Mouse (Mus musculus): Measurements from ENCODE around the gene Acoxl. TPM values are rescaled to one million over a fixed set of nuclear protein-coding genes. Genes with fewer than 3 reads are reported as not detected.
A peak's percentile ranks its signal among the peaks of the same experiment; 100 is the strongest.

Acoxl gene
- polyA plus RNA-seq, 1 experiment from 2014 or later = 0.95 TPM

DNA sequence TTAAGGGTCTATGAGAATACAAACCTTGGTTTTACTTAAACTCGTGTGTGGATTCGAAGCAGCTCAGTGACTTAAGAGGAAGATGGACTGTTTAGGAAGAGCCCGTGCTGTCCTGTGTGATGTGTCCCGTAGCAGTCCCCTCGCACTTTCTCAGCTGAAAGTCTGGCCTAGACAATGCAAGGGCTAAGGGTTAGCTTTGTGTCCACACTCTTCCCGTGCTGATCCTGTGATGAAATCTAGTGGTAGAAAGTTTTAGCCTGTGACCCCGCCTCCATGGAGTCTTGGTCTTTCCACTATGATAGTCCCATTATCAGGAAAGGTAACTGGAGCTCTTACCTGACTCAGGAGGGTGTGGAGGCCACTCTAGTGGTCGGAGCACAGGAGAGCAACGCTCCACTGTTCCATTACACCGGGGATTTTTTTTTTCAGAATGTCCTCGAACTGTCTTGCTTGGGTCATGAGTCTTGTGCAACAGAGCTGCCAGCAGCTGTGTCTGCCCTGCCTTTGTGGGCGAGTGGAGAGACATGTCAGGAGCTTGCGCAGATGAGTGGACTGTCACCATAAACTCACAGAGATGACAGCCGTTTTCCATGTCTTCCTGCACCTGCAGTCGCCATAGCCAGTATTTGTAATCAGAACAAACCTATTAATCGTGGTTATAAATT lies 298.2 kb downstream of the Acoxl start:
- 76% methylated on average over 16 of the region's 16 CpGs for WGBS

DNA sequence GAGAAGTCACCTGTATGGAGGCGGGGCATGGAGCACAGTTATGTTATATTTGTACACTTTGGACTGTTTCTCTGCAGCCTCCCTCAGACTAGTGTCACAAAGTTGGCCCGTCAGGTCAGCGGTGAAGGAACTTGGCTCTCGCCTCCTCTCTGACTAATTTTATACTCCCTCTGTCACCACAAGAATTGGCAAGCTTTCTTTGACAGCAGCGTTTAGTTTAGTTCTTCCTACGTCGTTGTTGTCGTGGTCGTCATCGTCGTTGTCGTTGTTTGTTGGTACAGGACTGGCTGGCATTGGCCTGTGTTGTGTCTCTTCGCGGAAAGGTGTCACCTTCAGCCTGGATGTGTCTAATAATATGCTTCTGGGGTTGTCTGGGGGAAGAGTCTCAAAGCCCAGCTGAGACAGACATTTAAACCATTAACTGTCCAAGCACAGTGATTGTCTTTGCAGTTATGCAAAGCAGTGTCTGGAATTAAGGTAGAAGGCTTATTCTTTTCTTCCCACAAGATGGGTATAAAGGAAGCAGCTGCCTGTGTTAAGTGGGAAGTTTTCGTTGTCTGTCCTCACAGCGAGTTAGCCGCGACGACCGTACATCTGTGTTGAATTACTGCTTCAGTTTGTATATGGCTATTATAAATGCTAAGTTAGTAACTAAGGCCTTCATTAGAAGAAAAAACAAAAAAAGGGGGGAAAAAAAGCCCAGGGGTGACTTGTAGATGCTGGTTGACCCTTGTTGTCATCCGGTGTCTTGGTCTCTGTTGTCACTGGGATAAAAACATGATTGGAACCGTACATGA lies 299.0 kb downstream of the Acoxl start:
- Histone ChIP-seq H3K4me3 (ENCODE audit: low read length) (no peak overlapping the region), H3K4me2 (replicated peaks; ENCODE audit: low read depth, low read length) (no peak overlapping the region), H3K36me3 (ENCODE audit: insufficient read depth, low read length) (peaks cover 15% of the 10 kb centered on the region; the same call in 1 of the 2 replicates), H3K9ac (replicated peaks; ENCODE audit: low read length) (no peak overlapping the region), H3K9me3 (ENCODE audit: low read length) (no peaks in the 10 kb centered on the region), H3K27ac (ENCODE audit: low read length) (no peak overlapping the region), H3K27me3 (ENCODE audit: insufficient read depth, low read length) (no peaks in the 10 kb centered on the region), H3K4me1 (ENCODE audit: insufficient read depth, low read length) (peaks cover 45% of the 10 kb centered on the region)
- WGBS = 75% methylated on average over 22 of the region's 22 CpGs
- ATAC-seq (ENCODE audit: low FRiP score, low TSS enrichment) = no peak

More for the DNA sequence above, 298.2 kb downstream of the Acoxl start:
- H3K9ac ChIP-seq (replicated peaks; ENCODE audit: low read length) = no peak overlapping the region
- ATAC-seq (ENCODE audit: low FRiP score, low TSS enrichment) = no peak
- no peaks in the 10 kb centered on the region for H3K27me3 ChIP-seq (ENCODE audit: insufficient read depth, low read length)
- H3K9me3 ChIP-seq (ENCODE audit: low read length) = no peaks in the 10 kb centered on the region
- H3K4me3 ChIP-seq (ENCODE audit: low read length) = no peak overlapping the region
- no peak overlapping the region for H3K27ac ChIP-seq (ENCODE audit: low read length)
- H3K36me3 ChIP-seq (ENCODE audit: insufficient read depth, low read length) = peaks cover 15% of the 10 kb centered on the region; the same call in 1 of the 2 replicates
- peaks cover 45% of the 10 kb centered on the region for H3K4me1 ChIP-seq (ENCODE audit: insufficient read depth, low read length)
- H3K4me2 ChIP-seq (replicated peaks; ENCODE audit: low read depth, low read length) = no peak overlapping the region

DNA sequence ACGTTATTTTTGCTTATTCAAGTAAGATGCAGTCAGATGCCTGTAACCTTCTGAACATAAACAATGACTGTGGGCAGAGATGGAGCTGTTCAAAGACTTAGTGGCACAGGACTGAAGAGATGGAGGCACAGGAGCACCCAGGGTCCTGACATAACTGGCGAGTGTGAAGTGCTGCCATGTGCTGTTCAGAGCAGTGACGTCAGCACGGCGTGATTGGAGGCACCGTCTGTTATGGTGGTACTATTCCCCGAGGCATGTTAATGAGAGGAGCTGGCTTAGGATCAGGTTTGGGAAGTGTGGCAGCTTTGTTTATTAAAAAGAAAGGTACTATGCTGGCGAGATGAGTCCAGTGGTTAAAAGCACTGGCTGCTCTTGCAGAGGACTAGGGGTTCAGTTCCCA lies 300.2 kb downstream of the Acoxl start:
- 56% methylated on average over 8 of the region's 8 CpGs for whole genome bisulfite sequencing
- no peak for ATAC-seq (ENCODE audit: low FRiP score, low TSS enrichment)

DNA sequence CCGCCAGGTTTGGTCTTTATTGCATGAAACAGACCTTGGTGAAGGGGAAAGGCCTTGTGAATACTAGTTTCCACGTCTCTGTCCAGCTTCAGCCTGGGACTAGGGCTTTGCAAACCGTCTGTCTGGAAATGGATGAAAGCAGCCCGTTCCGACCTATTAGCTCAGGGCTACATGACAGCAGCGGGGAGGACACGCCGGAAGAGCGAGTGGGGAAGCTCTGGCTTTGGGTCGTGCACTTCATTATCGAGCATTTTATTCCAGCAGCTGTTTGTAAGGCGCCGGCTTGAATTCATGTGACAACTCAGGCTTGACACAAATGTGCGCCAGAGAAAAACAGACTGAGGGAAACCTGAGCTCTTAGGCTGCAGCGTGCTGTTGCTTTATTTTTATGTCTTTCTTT lies 301.1 kb downstream of the Acoxl start:
- no peak overlapping the region for H3K9ac ChIP-seq (replicated peaks; ENCODE audit: low read length)
- no peaks in the 10 kb centered on the region for H3K27me3 ChIP-seq (ENCODE audit: insufficient read depth, low read length)
- peaks cover 14% of the 10 kb centered on the region; the same call in 1 of the 2 replicates for H3K36me3 ChIP-seq (ENCODE audit: insufficient read depth, low read length)
- peak overlapping the region; percentile 3; the same call in 1 of the 2 replicates for H3K27ac ChIP-seq (ENCODE audit: low read length)
- no peaks in the 10 kb centered on the region for H3K9me3 ChIP-seq (ENCODE audit: low read length)
- no peak overlapping the region for H3K4me3 ChIP-seq (ENCODE audit: low read length)
- ATAC-seq (ENCODE audit: low FRiP score, low TSS enrichment) = peak; percentile 86
- 27% methylated on average over 15 of the region's 15 CpGs for WGBS
- peaks cover 41% of the 10 kb centered on the region for H3K4me1 ChIP-seq (ENCODE audit: insufficient read depth, low read length)
- H3K4me2 ChIP-seq (replicated peaks; ENCODE audit: low read depth, low read length) = no peak overlapping the region

More for the DNA sequence above, 300.2 kb downstream of the Acoxl start:
- H3K4me2 ChIP-seq (replicated peaks; ENCODE audit: low read depth, low read length) = no peak overlapping the region
- no peak overlapping the region for H3K27ac ChIP-seq (ENCODE audit: low read length)
- H3K36me3 ChIP-seq (ENCODE audit: insufficient read depth, low read length) = peaks cover 15% of the 10 kb centered on the region; the same call in 1 of the 2 replicates
- H3K4me1 ChIP-seq (ENCODE audit: insufficient read depth, low read length) = peaks cover 45% of the 10 kb centered on the region
- H3K27me3 ChIP-seq (ENCODE audit: insufficient read depth, low read length) = no peaks in the 10 kb centered on the region
- no peak overlapping the region for H3K9ac ChIP-seq (replicated peaks; ENCODE audit: low read length)
- H3K4me3 ChIP-seq (ENCODE audit: low read length) = no peak overlapping the region
- H3K9me3 ChIP-seq (ENCODE audit: low read length) = no peaks in the 10 kb centered on the region

DNA sequence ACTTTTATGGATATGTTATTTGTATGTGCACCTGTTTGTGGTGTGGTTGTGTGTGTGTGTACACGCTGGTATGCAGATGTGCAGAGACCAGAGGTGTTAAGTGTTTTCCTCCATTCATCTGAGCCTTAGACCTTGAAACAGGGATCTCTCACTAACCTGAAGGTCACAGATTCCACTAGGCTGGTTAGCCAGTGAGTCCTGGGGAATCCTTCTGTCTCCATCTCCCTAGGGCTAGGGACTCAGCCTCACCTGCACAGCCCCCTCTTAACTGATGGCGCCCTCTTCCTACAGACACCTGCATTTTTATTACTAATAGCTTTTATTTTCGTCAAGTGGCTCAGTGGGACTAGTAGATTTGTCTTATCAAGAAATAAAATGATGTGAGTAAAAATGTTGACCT lies 301.5 kb downstream of the Acoxl start:
- peak overlapping the region; percentile 3; the same call in 1 of the 2 replicates for H3K27ac ChIP-seq (ENCODE audit: low read length)
- no peaks in the 10 kb centered on the region for H3K27me3 ChIP-seq (ENCODE audit: insufficient read depth, low read length)
- peak; percentile 73 for ATAC-seq (ENCODE audit: low FRiP score, low TSS enrichment)
- no peak overlapping the region for H3K4me3 ChIP-seq (ENCODE audit: low read length)
- H3K9ac ChIP-seq (replicated peaks; ENCODE audit: low read length) = no peak overlapping the region
- 68% methylated on average over 3 of the region's 3 CpGs for WGBS
- H3K4me1 ChIP-seq (ENCODE audit: insufficient read depth, low read length) = peaks cover 37% of the 10 kb centered on the region
- H3K9me3 ChIP-seq (ENCODE audit: low read length) = no peaks in the 10 kb centered on the region
- no peak overlapping the region for H3K4me2 ChIP-seq (replicated peaks; ENCODE audit: low read depth, low read length)
- peaks cover 10% of the 10 kb centered on the region; the same call in 1 of the 2 replicates for H3K36me3 ChIP-seq (ENCODE audit: insufficient read depth, low read length)

DNA sequence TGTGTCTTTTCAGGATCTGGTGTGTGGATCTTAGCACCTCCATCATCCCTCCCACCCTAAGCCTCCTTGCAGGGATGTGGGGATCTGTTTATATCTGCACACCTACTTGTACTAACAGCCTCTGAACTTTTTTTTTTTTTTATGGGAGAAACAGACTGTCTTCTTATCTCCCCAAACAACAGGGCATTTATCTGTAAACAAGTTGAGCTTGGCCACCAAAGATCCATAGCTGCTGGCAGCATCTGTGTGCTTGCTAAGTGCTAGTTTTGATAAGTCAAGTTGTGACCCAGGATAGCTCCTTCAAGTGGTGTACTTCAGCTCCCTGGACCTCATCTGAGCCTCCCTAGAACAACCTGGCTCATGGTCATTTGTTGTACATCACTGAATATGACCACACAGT lies 305.3 kb downstream of the Acoxl start:
- Histone ChIP-seq H3K27me3 (ENCODE audit: insufficient read depth, low read length) (no peaks in the 10 kb centered on the region), H3K4me3 (ENCODE audit: low read length) (no peak overlapping the region), H3K9ac (replicated peaks; ENCODE audit: low read length) (no peak overlapping the region), H3K27ac (ENCODE audit: low read length) (no peak overlapping the region), H3K4me1 (ENCODE audit: insufficient read depth, low read length) (peaks cover 22% of the 10 kb centered on the region), H3K9me3 (ENCODE audit: low read length) (no peaks in the 10 kb centered on the region), H3K36me3 (ENCODE audit: insufficient read depth, low read length) (peaks cover 26% of the 10 kb centered on the region), H3K4me2 (replicated peaks; ENCODE audit: low read depth, low read length) (no peak overlapping the region)
- no peak for ATAC-seq (ENCODE audit: low FRiP score, low TSS enrichment)

GRCm38 (mm10) chr2:128145433-128145832 lies 306.8 kb downstream of the Acoxl start:
- WGBS = 61% methylated on average over 3 of the region's 3 CpGs
- H3K36me3 ChIP-seq (ENCODE audit: insufficient read depth, low read length) = peaks cover 38% of the 10 kb centered on the region

GRCm38 (mm10) chr2:128149596-128149995 lies 310.9 kb downstream of the Acoxl start:
- WGBS = 65% methylated on average over 5 of the region's 5 CpGs
- Histone ChIP-seq H3K4me3 (ENCODE audit: low read length) (no peak overlapping the region), H3K27ac (ENCODE audit: low read length) (no peak overlapping the region), H3K36me3 (ENCODE audit: insufficient read depth, low read length) (peaks cover 36% of the 10 kb centered on the region), H3K4me2 (replicated peaks; ENCODE audit: low read depth, low read length) (no peak overlapping the region), H3K9ac (replicated peaks; ENCODE audit: low read length) (no peak overlapping the region), H3K9me3 (ENCODE audit: low read length) (no peaks in the 10 kb centered on the region), H3K27me3 (ENCODE audit: insufficient read depth, low read length) (no peaks in the 10 kb centered on the region), H3K4me1 (ENCODE audit: insufficient read depth, low read length) (peaks cover 5% of the 10 kb centered on the region; the same call in 1 of the 2 replicates)
- no peak for ATAC-seq (ENCODE audit: low FRiP score, low TSS enrichment)

More at GRCm38 (mm10) chr2:128145433-128145832, 306.8 kb downstream of the Acoxl start:
- no peak for ATAC-seq (ENCODE audit: low FRiP score, low TSS enrichment)
- no peaks in the 10 kb centered on the region for H3K9me3 ChIP-seq (ENCODE audit: low read length)
- peaks cover 9% of the 10 kb centered on the region for H3K4me1 ChIP-seq (ENCODE audit: insufficient read depth, low read length)
- H3K27me3 ChIP-seq (ENCODE audit: insufficient read depth, low read length) = no peaks in the 10 kb centered on the region
- no peak overlapping the region for H3K27ac ChIP-seq (ENCODE audit: low read length)
- no peak overlapping the region for H3K4me2 ChIP-seq (replicated peaks; ENCODE audit: low read depth, low read length)
- no peak overlapping the region for H3K9ac ChIP-seq (replicated peaks; ENCODE audit: low read length)
- no peak overlapping the region for H3K4me3 ChIP-seq (ENCODE audit: low read length)

DNA sequence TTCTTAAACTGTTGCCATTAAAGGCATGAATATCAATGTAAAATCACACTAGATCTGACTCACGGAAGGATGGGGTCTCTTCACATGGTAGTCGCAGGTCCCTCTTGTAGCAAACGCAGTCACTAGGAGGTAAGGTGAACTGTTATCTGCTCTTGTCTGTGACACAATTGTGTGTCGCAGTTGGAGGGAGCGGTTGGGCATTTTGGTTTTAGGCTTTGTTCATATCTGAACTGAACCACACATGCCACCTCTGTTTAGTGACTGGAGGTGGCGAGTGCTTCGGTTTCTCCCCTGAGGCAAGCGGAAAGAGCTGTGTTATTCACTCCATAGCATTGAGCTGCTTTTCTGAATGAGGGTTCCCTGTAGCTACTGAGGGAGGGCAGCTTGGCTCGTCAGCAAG lies 313.5 kb downstream of the Acoxl start:
- peaks cover 28% of the 10 kb centered on the region for H3K36me3 ChIP-seq (ENCODE audit: insufficient read depth, low read length)
- 87% methylated on average over 9 of the region's 9 CpGs for WGBS

More for the DNA sequence above, 313.5 kb downstream of the Acoxl start:
- Histone ChIP-seq H3K9ac (replicated peaks; ENCODE audit: low read length) (no peak overlapping the region), H3K9me3 (ENCODE audit: low read length) (no peaks in the 10 kb centered on the region), H3K4me3 (ENCODE audit: low read length) (no peak overlapping the region), H3K4me2 (replicated peaks; ENCODE audit: low read depth, low read length) (no peak overlapping the region), H3K27me3 (ENCODE audit: insufficient read depth, low read length) (no peaks in the 10 kb centered on the region), H3K4me1 (ENCODE audit: insufficient read depth, low read length) (peaks cover 18% of the 10 kb centered on the region), H3K27ac (ENCODE audit: low read length) (no peak overlapping the region)
- no peak for ATAC-seq (ENCODE audit: low FRiP score, low TSS enrichment)
